Mouse (Mus musculus) heart, postnatal 0 days (tissue): ENCODE data around the gene Hist1h2bb. TPM values are rescaled to one million over a fixed set of nuclear protein-coding genes. Genes with fewer than 3 reads are reported as not detected.
A peak's percentile ranks its signal among the peaks of the same experiment; 100 is the strongest.

Experiments used
- ATAC-seq: fragments of 200-750 bp; cut with Nextera tagmentation; 2 replicates; pipeline ENCODE4 v1.8.0; 2017; ENCODE audit warnings: low read depth, moderate number of reproducible peaks, moderate library complexity; ENCODE audit not compliant: insufficient read depth
- DNase-seq: peaks from one replicate; pipeline ENCODE4 v3.0.0-alpha.2; 2016; ENCODE audit warnings: low spot score
- H3K27ac ChIP-seq: fragments of 300-500 bp; sonication (generic); 2 replicates; pipeline ENCODE4 v1.5.1; 2014; ENCODE audit warnings: low read depth, mild to moderate bottlenecking
- H3K27me3 ChIP-seq: fragments of 300-500 bp; sonication (generic); 2 replicates; pipeline ENCODE4 v1.6.1; 2014; ENCODE audit warnings: low read length, mixed read lengths; ENCODE audit not compliant: control insufficient read depth, insufficient read depth
- H3K36me3 ChIP-seq: fragments of 300-500 bp; sonication (generic); replicated peaks from 2 replicates; pipeline ENCODE4 v1.6.1; 2014; ENCODE audit warnings: low read length, mixed read lengths; ENCODE audit not compliant: control insufficient read depth, insufficient read depth
- H3K4me1 ChIP-seq: fragments of 300-500 bp; sonication (generic); 2 replicates; pipeline ENCODE4 v1.6.1; 2014; ENCODE audit warnings: antibody characterized with exemption; ENCODE audit not compliant: control insufficient read depth, insufficient read depth
- H3K4me2 ChIP-seq: fragments of 300-500 bp; sonication (generic); 2 replicates; pipeline ENCODE4 v1.6.1; 2014; ENCODE audit warnings: low read depth, mild to moderate bottlenecking, low read length, moderate library complexity
- H3K4me3 ChIP-seq: fragments of 300-500 bp; sonication (generic); 2 replicates; pipeline ENCODE4 v1.5.1; 2014; ENCODE audit warnings: low read depth, low read length
- H3K9ac ChIP-seq: fragments of 300-500 bp; sonication (generic); replicated peaks from 2 replicates; pipeline ENCODE4 v1.6.1; 2014; ENCODE audit warnings: low read depth, low read length, mixed read lengths
- H3K9me3 ChIP-seq: fragments of 300-500 bp; sonication (generic); replicated peaks from 2 replicates; pipeline ENCODE4 v1.6.1; 2016; ENCODE audit warnings: low read length; ENCODE audit not compliant: control insufficient read depth
- CTCF ChIP-seq: IDR thresholded peaks from 2 replicates; pipeline ENCODE4 v1.5.1; 2016; ENCODE audit warnings: antibody characterized with exemption, control low read depth, low read depth
- EP300 ChIP-seq: IDR thresholded peaks from 2 replicates; pipeline ENCODE4 v1.6.1; 2016; ENCODE audit warnings: antibody characterized with exemption, low read depth
- WGBS: fragments of 180-500 bp; shearing (Covaris S2); extraction: QIAGEN DNeasy Blood & Tissue Kit; methylation state at CpG from one replicate; pipeline ENCODE4 v1.1.7; 2014; 5-methylcytosine and 5-hydroxymethylcytosine counted together
- polyA plus RNA-seq: library from polyadenylated mRNA; unstranded; fragments of >200 nt; fragmentation: Nextera tagmentation; extraction: Ambion mirVana; gene quantifications from 2 replicates; pipeline ENCODE4 v1.2.1, GENCODE M21; 2015
- total RNA-seq: library from RNA; depleted of rRNA; stranded (reverse); fragments of >200 nt; gene quantifications from 2 replicates; pipeline ENCODE4 v1.2.3, GENCODE M21; 2014; ENCODE audit warnings: low replicate concordance

Hist1h2bb gene
- total and polyA plus RNA-seq, 2 experiments from 2014 or later: 0.78 to 1,547 TPM

GRCm38 (mm10) chr13:23752742-23753172 is 6.2 kb downstream of the Hist1h2bb start:
- no peak for DNase-seq
- Histone ChIP-seq H3K36me3 (no peaks in the 10 kb centered on the region), H3K4me3 (peak overlapping the region; percentile 26; the same call in 1 of the 2 replicates), H3K27ac (peak overlapping the region; percentile 5; the same call in 1 of the 2 replicates), H3K27me3 (no peaks in the 10 kb centered on the region), H3K9ac (peak overlapping the region; percentile 35), H3K4me2 (peak overlapping the region; percentile 49), H3K9me3 (no peaks in the 10 kb centered on the region), H3K4me1 (peaks cover 5% of the 10 kb centered on the region)
- WGBS: 11% methylated on average over 6 of the region's 6 CpGs
- TF ChIP-seq CTCF (no peak), EP300 (no peak)
- ATAC-seq: no peak

GRCm38 (mm10) chr13:23753314-23754078 is 7.0 kb downstream of the Hist1h2bb start:
- DNase-seq (no peak), ATAC-seq (no peak)
- Histone ChIP-seq H3K27me3 (no peaks in the 10 kb centered on the region), H3K9me3 (no peaks in the 10 kb centered on the region), H3K4me1 (peaks cover 5% of the 10 kb centered on the region; the same call in 1 of the 2 replicates), H3K4me3 (no peak overlapping the region), H3K36me3 (no peaks in the 10 kb centered on the region), H3K4me2 (no peak overlapping the region; the same call in 1 of the 2 replicates), H3K27ac (no peak overlapping the region), H3K9ac (no peak overlapping the region)
- WGBS: 57% methylated on average over 4 of the region's 4 CpGs
- no peak for TF ChIP-seq EP300
- TF ChIP-seq CTCF: no peak

GRCm38 (mm10) chr13:23755000-23755399 is 8.5 kb downstream of the Hist1h2bb start:
- Histone ChIP-seq H3K9me3 (no peaks in the 10 kb centered on the region), H3K4me3 (no peak overlapping the region), H3K4me1 (peaks cover 5% of the 10 kb centered on the region; the same call in 1 of the 2 replicates), H3K9ac (no peak overlapping the region), H3K27me3 (no peaks in the 10 kb centered on the region), H3K36me3 (no peaks in the 10 kb centered on the region), H3K27ac (no peak overlapping the region), H3K4me2 (no peak overlapping the region)
- DNase-seq (no peak), ATAC-seq (no peak)
- TF ChIP-seq EP300: no peak

DNA sequence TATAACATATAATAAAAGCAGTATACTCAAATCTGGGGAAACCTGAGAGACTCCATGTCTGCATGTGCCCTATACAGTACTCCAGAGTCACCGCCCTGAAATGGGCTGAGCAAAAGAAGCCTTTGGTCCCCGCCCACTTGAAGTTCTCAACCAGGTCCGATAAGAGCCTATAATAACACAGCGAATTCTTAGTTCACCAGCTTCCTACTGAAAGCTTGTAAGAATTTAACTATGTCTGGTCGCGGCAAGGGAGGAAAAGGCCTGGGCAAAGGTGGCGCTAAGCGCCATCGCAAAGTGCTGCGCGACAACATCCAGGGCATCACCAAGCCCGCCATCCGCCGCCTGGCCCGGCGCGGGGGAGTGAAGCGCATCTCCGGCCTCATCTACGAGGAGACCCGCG is 10.3 kb downstream of the Hist1h2bb start, which contains the start of gene Hist1h4b:
Gene Hist1h4b, plus strand, starts transcription at position 224 of the 400 bp plus-strand sequence.
- Histone ChIP-seq H3K36me3 (no peaks in the 10 kb centered on the region), H3K27me3 (no peaks in the 10 kb centered on the region), H3K4me2 (peak within 1 kb of the TSS; percentile 61), H3K27ac (peak within 1 kb of the TSS; percentile 81), H3K9ac (peak within 1 kb of the TSS; percentile 48), H3K4me3 (peak within 1 kb of the TSS; percentile 44), H3K4me1 (peaks cover 8% of the 10 kb centered on the region; the same call in 1 of the 2 replicates), H3K9me3 (no peaks in the 10 kb centered on the region)
- peak; percentile 47; the same call in 1 of the 2 replicates for ATAC-seq
- peak; percentile 90 for DNase-seq
- TF ChIP-seq EP300 (peak; percentile 66; the same call in 1 of the 2 replicates), CTCF (no peak)
- under 1% methylated on average over 17 of the region's 22 CpGs for WGBS

- TF ChIP-seq EP300: no peak
- TF ChIP-seq CTCF: no peak
- H3K27me3 ChIP-seq: no peaks in the 10 kb centered on the region
- H3K4me1 ChIP-seq: peaks cover 8% of the 10 kb centered on the region; the same call in 1 of the 2 replicates
- H3K4me2 ChIP-seq: peak overlapping the region; percentile 61
- H3K27ac ChIP-seq: peak overlapping the region; percentile 81
- WGBS: 3% methylated on average over 13 of the region's 23 CpGs
- no peak for DNase-seq
- H3K9me3 ChIP-seq: no peaks in the 10 kb centered on the region
- ATAC-seq: no peak
- no peaks in the 10 kb centered on the region for H3K36me3 ChIP-seq
- H3K9ac ChIP-seq: peak overlapping the region; percentile 48
- H3K4me3 ChIP-seq: peak overlapping the region; percentile 44
These were observed 10.8 kb downstream of the Hist1h2bb start for GRCm38 (mm10) chr13:23757211-23757773.
